Mouse (Mus musculus) naive thymus-derived CD4-positive, alpha-beta T cell, adult 2 months (primary cell): ENCODE data around the gene AB124611.
A peak's percentile ranks its signal among the peaks of the same experiment; 100 is the strongest.
"Not testable (repeated sequence)": the region's sequence is repeated elsewhere in the genome, so short reads cannot be mapped to it uniquely, and the experiment has no call there.

Source experiments
- DNase-seq: peaks from one replicate; pipeline ENCODE4 v3.0.0-alpha.2; 2011; ENCODE audit warnings: low read depth

The AB124611 gene

DNA sequence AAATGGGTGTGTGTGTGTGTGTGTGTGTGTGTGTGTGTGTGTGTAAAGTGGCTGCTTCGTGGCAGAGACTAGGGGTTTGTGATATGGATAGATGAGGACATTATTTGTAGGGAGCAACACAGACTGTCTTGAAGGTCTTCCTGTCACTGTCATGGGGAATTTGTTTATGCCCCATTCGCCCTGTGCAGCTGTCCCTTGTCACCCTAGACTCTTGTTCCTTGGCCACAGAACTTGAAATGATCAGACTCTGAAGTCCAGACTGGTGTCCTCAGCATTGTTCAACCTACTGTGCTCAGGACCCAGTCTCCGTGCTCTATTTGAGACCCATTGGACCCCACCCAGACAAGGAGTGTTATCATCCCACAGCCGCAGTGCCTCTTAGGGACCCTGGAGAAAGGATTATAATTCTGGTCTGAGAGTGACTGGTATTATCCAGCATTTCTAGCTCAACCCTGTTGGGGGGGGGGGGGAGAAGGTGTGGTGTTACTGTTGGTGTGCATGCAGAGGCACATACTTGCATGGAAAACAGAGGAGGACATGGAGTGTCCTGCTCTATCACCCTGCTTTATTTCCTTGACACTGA lies 39.1 kb downstream of the AB124611 start:
- DNase-seq = no peak

DNA sequence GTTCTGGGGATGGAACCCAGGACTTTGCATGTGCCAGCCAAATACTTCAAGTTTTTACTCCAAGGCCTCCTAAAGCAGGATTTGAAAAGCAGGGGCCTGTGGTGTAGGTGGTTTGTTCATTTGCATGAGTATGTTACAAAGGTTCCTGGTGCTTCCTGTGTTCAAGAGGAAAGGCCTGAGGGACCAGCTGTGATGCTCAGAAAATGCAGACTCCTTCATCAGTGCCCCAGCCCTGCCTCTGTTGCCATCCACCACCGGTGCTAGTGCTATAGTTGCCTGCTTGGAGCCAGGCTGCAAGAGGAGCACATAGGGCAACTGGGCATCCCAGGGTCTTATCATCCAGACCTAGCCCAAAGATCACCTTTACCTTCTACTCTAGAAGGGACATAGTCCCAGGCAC lies 40.6 kb downstream of the AB124611 start:
- DNase-seq = no peak

DNA sequence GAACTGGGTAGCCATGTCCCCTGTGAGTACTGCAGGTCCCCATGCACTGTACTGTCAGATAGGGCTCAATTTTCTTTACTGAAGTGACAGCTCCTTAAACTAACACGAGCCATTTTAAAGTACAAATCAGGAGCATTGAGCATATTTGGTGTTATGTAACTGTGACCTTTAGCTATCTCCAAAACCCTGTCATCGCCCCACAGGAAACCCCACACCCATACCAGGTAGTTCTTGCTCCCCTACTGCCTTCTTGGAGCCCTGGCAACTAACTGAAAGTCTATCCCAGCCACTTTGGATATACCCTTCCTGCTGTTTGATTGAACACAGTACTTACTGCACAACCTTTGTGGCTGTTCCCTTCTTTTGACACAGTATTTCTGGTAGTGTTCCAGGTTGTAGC lies 41.1 kb downstream of the AB124611 start:
- DNase-seq = no peak

DNA sequence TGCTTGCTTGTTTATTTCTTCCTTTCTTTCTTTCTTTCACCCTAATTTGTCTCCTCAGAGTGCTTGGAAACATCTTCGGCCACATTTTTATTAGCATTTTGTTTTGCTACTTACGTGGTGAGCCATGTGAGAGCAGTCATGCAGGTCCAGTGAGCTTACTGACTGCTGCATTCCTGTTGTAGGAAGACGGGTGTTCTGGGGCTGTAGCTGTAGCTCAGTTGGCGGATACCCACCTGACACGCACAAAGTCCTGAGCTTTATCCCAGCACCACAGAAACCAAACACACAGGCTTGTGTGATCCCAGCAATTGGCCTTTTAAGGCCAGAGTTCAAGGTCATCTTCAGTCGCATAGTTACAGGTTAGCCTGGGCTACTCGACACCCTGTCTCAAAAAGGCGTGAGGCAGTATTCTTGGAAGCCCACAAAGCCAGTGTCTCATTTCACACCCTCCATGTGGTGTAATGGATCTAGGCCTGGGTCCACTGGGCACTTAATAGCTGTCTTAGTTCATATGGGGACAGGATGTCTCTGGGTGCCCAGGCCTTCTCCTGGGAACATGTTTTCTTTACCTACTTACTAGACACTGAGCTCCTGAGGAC lies 42.8 kb downstream of the AB124611 start:
- DNase-seq = no peak

DNA sequence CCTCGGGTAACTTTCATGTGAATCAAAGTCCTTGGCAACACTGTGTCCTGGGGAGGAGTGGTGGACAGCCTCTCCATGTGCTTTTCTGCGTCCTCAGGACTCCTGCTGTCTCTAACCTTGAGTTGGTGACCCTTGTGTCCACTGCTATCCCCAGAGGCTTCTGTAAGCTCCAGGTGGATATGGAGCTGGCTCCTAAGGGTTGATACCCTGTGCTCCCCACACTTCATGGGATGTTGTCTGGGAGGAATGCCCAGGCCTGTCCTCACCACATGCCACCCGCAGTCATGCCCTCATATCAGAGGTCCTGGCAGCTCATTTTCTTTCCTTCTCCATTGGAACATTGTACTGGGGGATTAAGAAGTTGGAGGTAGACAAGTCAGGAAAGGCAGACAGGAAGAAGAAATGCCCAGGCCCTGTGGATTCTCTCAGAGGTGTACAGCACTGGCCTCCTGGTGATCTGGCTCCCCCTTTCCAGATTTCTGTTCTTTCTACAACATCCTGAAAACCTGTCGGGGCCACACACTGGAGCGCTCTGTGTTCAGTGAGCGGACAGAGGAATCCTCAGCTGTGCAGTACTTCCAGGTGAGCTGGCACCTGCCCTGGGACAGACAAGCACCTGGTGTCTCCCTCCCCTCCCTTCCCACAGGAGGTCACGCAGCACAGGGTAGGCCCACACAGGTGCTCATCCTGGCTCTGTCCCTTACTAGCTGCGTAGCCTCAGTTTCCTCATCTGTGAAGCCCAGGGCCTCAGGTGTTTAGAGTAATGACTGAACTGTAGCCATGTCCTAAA lies 48.2 kb downstream of the AB124611 start:
- no peak for DNase-seq

DNA sequence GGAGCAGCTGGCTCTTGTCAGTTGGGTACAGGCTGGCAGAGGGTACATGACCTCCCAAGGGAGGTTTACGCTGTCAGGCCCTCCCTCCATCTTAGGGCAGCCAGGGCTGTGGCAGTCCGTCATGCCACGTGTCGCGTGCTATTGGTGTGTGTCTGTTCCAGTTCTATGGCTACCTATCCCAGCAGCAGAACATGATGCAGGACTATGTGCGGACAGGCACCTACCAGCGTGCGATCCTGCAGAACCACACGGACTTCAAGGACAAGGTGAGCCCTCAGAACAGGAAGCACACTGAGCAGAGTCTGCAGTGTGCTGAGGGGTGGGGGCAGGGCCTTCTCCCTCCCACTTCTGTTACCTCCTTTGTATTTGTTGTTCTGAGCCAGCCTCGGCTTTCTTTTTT lies 49.3 kb downstream of the AB124611 start:
- DNase-seq = no peak

DNA sequence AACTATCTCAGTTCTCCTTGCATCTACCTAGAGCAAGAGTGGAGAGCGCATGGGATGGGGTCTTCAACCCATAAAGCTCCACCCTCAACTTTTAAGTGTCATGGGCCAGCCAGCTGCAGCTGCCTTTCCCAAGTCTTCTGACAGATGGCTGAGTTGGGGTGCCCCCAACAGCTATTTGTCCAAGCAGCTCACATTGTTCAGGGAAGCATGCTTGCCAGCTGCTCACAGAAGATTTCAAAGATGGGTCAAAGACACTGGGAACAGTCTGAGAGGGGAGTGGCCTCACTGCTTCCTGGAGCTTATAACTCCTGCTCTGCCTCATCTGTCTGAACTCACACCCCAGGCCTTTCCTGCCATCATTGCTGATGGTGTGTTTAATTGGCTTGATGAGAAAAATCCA lies 50.3 kb downstream of the AB124611 start:
- no peak for DNase-seq

DNA sequence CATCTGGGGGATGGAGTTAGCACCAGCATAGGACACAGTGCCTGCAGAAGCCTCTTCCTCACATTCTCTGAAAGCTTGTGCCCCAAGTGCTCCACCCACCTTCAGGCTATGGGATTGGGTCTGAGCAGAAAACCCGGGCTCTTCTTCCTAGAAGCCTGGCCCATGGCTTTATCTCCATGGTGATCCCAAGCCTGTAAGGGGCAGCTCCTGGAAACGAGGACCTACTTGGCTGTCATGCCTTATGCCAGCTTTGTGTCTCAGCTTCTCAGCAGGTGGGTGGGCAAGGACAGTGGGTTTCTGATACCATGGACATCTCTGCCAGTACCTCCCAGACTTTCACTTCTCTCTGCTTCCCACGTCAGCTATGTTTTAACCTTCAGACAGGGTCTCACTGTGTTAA lies 52.2 kb downstream of the AB124611 start:
- no peak for DNase-seq

DNA sequence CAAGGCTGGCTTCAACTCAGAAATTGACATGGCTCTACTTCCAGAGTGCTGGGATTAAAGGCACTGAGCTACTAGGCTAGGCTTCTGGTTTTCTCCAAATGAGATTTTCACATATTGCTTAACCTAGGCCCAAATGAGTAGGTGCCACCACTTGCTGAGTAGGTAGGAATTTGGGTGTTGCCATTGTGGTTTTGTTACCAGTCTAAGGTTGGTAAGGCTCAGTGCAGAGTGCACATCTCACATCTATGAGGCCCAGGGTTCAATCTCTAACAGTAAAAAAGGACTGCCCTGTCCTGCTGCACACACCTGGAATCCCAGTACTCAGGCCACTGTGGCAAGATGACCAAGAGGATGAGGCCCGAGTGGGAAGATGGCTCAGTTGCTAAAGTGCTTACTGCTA lies 59.4 kb downstream of the AB124611 start:
- no peak for DNase-seq

DNA sequence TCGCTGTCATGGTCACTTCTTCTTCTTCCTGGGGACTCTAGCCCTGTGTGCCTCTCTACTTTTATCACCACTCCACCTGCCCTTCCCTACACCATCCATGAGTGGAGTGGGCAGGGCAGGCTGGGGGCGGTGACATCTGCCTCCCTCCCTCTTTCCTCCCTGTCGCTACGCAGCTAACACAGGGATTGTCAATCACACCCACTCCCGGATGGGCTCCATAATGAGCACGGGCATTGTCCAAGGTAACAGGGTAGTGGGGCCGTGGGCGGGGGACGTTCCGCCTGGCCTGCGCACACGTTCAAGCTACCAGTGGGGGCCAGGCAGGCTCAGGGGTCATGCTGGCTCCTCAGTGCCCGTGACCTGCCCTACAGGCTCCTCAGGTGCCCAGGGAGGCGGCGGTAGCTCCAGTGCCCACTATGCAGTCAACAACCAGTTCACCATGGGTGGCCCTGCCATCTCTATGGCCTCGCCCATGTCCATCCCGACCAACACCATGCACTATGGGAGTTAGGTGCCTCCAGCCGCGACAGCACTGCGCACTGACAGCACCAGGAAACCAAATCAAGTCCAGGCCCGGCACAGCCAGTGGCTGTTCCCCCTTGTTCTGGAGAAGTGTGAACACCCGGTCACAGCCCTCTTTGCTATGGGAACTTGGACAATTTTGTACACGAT lies 61.8 kb downstream of the AB124611 start:
- DNase-seq = no peak

DNA sequence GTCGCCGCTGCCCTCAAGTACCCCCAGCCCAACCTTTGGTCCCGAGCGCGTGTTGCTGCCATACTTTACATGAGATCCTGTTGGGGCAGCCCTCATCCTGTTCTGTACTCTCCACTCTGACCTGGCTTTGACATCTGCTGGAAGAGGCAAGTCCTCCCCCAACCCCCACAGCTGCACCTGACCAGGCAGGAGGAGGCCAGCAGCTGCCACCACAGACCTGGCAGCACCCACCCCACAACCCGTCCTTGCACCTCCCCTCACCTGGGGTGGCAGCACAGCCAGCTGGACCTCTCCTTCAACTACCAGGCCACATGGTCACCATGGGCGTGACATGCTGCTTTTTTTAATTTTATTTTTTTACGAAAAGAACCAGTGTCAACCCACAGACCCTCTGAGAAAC lies 62.4 kb downstream of the AB124611 start:
- no peak for DNase-seq

DNA sequence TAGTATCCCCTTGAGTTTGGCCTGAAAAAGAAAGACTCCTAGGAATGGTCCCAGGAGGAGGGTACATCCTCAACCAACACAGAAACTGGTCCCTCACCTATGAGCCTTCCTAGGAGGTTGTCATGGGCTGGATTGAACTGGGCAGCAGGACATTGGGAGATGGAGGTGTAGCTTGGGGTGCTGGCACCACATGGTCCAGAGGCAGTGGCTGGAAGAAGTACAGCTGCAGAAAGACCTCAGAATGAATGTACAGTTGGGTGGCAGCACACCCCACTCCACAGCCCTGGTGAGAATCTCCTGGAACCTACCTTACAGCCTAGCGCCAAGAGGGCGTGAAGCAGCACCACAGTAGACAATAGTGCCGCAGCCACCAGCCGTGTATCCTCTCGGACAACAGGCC lies 63.6 kb downstream of the AB124611 start:
- no peak for DNase-seq

DNA sequence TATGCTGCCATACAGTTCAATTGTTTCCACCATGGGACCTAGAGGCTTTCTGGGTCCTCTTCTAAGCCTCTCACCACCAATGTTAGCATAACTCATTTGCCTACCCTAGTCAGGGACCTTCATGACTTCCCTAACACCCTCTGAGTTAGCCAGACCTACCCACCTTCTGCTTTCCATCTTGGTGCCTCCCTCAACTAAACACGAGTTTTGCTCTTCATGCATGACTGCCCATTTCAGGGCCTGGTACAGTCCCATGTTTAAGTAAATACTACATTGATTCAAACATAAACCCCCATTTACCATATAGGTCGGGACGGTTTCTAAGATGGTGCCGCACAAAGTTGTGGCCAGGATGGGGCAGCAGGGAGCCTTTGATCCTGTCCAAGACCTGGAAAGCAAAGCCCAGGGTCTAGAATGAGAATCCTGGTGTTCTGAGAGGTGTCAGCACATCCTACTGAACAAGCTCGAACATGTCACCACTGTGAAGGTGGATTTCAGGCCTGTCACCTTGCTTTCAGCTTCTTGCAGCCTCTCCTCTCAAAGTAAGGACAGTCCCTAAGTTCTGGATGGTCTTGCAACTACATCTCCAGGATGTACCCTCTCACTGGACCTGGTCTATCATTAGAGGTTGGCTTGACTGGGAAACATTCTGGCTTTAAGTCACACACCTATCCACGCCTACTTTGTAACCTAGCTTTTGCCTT lies 65.3 kb downstream of the AB124611 start:
- DNase-seq = no peak

DNA sequence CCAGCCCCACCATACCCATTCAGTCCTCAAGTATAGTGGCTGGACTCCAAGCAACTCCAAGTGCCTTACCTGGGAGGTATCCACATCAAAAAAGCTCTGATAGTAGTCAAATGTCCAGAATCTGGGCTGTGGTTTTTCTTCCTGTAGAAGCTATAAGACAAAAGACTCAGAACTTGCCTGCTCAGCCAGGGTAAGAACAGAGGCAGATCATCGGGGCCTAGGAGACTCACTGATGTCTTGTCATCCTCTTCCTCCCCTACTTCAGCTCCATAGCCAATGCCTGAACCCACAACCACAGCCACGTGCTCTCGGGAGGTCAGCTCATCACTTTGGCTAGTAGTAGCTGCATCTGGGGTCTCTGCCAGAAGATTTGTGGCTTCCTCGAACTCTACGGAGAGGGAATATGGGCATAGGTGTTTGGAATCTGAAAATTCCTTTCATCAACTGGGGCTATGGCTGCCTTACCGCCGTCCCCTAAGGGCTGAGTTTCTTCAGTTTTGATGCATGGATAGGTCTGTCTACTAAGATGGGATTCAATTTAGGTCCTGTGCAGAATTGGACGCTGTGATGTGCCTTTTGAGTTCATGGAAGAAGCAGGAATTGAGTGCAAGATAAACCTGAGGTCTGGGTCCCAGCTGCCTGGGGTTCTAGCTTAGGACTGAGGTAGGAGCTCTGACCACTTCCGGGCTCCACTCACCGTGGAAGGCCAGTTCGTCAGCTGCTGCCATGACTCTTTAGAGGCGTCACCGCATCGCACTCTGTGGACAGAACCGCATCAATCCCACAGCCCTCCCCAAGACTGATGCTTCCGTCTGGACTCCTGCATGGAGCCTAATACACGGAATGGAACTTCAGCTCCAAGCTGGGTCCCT lies 66.1 kb downstream of the AB124611 start:
- no peak for DNase-seq

DNA sequence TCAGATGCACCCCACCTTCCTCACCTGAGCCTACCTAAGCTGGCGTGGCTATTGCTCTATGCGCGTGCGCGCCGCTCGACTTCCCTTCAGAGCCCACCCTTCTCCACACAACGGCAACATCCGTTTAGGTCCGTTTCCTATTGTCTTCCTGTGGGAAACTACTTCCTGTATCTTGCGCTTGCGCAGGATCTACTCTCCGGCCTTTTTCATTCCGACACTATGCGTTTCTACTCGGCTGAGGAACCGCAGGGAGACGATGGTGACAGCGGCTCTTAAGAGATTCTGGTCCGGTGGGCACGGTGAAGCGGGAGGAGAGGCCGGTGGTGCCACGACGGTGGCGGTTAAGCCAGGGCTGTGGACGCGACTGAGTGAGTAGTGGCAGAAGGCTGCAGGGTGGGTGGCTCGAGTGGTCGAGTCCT lies 66.7 kb downstream of the AB124611 start, which contains the start of the genes Timm29 and Yipf2:
Gene Timm29 (plus strand): TSS at position 20 of the 419 bp plus-strand sequence.
Gene Yipf2 (minus strand): TSS at position 126 of the 419 bp plus-strand sequence.
- DNase-seq = peak; percentile 96

DNA sequence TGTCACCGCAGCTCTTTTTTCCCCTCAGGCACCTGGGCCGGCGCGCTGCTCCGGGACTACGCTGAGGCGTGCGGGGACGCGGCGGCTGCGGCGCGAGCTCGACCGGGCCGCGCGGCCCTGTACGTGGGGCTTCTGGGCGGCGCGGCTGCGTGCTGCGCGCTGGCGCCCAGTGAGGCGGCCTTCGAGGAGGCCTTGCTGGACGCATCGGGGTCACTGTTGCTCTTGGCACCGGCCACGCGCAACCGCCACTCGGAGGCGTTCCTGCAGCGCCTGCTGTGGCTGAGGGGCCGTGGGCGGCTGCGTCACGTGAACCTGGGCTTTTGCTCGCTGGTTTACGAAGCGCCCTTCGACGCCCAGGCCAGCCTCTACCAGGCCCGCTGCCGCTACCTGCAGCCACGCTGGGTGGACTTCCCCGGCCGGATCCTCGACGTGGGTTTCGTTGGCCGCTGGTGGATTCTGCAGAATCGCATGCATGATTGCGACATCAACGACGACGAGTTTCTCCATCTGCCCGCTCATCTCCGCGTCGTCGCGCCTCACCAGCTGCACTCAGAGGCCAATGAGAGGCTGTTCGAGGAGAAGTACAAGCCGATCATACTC lies 67.2 kb downstream of the AB124611 start:
- DNase-seq = no peak

DNA sequence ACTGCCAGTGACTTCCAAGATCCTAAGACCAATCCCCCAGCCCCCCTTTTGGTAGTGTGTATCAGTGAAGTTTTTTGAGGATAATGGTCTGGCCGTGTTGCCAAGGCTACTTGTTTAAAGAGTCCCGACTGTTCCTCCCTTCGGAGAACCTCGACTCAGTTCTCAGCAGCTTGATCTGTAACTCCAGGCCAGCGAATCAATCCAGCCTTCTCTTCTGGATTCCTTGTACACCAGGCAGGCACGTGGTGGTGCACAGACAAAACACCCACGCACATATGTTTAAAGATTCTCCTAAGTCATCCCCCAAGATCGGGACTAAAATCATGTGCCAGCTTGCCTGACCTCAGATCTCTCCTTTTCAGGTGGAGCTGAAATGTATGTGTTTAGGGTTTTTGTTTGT lies 68.4 kb downstream of the AB124611 start:
- not testable (repeated sequence) for DNase-seq

DNA sequence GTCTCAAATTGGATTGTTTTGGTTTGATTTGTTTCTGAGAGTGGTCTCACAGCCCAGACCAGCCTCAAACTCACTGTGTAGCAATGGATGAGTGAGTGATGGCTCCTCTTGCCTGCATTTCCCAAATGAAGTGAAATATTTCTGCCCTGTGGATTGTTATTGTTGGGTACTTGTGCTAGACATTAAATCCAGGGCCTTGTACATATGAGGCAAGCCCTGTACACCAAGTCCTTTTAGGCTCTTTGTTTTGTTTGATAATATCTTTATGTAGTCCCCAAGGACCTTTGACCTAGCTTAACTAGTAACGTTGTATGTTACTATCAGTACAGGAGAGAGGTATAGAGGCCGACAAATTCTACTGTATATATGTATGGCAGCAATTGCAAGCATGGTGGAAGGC lies 68.9 kb downstream of the AB124611 start:
- DNase-seq = no peak
